Mouse (Mus musculus) retina, embryonic 14.5 days (tissue): Measurements from ENCODE around the gene Sh3bp5l.
"Not testable (repeated sequence)": the region's sequence is repeated elsewhere in the genome, so short reads cannot be mapped to it uniquely, and the experiment has no call there.

Experiments
- DNase-seq: peaks from one replicate; pipeline ENCODE4 v3.0.0-alpha.2; 2015; ENCODE audit warnings: low spot score

The Sh3bp5l gene

DNA sequence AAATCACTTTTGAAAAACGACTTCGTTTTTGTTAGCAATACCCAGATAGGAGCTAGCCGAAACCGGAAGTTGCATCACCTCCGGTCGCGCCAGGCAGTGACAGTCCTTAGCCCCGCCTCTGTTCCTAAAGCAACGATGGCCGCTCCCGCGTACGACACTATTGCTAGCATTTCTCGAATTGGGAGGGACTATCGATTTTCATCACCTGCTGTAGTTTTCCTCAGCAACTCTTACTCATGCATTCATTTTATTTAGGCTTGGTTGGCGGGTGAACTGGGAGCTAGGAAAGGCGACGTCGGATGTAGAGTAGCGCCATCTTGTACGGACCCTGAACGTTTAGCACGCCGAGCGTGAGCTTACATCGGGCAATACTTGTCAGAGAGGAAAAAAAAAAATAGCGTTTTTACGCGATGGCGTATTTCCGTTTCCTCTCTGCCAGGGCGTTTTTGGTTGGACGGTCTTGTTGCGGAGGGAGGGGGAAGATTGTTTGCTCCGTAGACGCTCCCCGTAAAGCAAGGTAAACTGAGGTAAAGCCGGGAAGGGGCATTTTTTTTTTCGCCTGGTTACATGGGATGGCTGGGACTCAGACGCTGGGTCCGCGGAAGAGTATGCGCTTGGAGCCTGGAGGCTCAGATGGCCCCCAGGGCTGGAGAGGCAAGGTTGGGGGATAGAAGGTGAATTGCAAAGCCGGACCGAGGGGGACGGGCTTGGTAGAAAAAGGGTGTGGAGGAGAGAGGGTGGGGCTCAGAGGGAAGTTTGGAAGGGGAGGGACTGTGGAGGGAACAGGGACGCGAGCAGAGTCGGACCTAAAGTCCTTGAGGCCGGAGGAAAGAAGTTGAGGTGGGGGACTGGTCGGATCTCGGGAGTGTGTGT lies at the start of gene Sh3bp5l, which contains the start of gene Zfp672:
Gene Sh3bp5l, plus strand, starts transcription at position 449 of the 873 bp plus-strand sequence.
Gene Zfp672, minus strand, starts transcription at position 64 of the 873 bp plus-strand sequence.
- peak; percentile 94 for DNase-seq

DNA sequence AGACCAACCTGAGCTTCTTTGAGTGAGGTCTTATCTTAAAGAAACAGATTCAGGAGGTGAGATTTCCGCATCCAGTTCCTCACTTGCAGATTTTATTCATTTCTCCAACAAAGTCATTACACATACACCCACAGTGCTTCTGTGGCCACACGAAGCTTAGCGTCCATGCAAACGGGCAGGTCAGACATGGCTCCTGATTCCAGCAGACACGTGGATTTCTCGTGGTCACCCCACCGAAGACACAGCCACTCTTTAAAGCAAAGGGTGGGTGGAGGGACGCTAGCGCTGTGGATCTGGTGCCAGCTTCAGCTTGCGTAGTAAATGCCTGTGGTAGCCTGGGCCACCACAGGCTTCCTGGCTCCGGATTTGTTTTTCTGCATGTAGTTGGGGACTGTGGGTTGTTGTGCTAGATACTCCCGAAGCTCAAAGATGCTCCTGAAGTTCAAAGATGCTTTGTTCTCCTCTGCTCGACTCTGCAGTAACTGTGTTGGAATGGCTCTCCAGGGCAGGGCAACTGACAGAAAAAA lies 48.5 kb upstream of the Sh3bp5l start:
- DNase-seq: no peak

DNA sequence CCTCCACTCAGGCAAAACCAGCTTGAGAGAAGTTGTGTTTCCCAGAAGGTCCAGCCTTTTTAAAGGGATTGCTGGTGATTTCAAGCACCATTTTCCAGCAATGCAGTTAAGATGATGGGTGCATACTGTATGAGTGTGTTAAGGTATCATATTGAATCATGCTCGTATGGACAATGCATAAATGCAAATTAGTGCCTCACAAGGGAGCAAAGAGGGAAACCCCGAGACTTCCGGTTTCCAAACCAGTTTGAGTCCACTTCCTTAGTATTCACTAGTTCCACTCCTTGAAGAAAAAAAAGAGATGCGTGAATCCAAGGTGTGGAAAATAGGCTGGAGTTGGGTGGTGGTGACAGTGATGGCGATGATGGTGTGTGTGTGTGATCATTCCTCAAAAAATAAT lies 48.0 kb upstream of the Sh3bp5l start:
- DNase-seq: no peak

DNA sequence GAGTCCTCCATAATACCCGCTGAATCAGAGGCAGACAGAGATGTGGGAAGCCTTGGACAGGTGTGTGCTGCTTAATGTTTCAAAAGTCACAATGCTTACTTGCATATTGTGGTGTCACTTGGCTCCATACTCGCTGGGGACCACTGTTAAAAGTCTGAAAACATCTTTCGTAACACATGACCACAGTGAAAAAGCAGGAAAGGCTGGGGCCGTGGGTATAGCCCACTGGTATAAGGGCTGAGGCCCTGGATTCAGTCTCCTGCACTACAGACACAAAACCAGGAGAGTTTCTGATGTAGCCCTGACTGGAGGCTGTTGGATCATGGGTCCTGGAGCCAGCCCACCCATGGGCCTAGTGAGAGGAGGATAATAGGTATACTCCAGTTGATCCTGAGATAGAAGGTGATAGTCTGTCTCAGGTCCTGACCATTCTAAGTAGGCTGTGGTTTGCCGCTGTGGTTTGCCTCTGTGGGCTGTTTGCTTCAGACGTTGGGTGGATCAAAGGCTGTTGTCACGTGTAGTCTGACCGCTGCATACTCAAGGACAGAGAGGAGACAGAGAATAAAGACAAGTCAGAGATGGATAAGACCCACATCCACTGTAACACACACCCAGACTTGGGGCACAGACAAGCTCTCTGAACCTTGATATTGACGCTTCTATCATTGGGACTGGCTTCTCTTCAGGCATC lies 40.4 kb upstream of the Sh3bp5l start:
- no peak for DNase-seq

- no peak for DNase-seq
Measured at GRCm38 (mm10) chr11:58290812-58291211, 39.7 kb upstream of the Sh3bp5l start.

DNA sequence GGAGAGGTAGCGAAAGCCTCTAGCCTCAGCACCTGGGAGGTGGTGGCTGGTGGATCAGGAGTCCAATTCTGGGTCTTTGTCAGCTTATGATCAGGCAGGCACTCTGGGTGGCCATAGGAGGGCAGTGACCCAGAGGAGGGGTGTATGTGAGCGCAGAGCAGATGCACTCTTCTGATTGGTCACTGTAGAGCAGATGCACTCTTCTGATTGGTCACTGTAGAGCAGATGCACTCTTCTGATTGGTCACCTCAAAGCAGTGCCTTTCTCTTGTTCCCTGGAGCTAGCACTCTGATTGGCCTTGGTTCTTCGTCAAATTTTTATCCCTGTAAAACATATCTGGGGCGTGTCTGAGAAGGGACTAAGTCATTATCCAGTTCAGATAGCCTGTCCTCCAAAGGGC lies 37.7 kb upstream of the Sh3bp5l start:
- DNase-seq: no peak

- DNase-seq: no peak
Measured at GRCm38 (mm10) chr11:58297396-58297795, 33.1 kb upstream of the Sh3bp5l start.

DNA sequence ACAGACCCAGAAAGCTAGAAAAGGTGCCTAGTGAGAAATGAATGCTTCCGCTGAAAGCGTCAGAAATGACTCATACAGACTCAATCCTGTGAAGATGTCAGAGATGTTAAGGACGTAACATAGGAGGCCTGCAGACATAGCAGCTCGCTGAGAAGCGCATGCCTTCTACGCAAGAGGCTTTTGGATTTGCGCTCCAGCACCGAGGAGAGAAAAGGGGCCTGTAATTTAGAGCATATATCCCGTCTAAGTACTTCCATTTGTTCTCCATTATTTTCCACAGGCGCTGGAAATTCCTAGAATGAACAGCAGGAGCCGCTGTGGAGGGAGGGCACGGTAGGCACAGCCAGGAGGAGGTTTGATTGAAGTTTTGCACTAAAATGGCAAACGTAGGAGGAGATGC lies 29.5 kb upstream of the Sh3bp5l start:
- peak; percentile 76 for DNase-seq

GRCm38 (mm10) chr11:58301837-58302754 lies 28.4 kb upstream of the Sh3bp5l start:
- peak; percentile 98 for DNase-seq

GRCm38 (mm10) chr11:58302774-58303445 lies 27.6 kb upstream of the Sh3bp5l start:
- peak; percentile 11 for DNase-seq

DNA sequence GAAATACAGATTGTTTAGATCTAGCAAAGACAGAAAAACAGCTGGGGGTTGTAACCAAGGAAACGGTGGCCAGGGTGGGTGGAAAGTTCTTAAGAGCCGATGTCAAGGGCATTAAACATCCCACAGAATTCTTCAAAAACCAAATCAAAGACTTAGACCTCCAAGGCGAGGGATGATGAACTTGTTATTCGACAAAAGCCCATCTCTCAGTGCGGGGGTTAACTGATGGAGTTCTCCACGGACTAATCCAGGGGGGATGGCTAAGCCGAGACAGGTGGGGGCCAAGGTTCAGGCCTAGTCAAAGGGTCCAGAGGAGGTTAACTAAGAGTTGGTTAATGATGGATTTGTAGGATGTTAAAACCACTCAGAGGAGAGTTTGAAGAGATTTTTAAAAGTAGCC lies 26.9 kb upstream of the Sh3bp5l start:
- DNase-seq: peak; percentile 21

DNA sequence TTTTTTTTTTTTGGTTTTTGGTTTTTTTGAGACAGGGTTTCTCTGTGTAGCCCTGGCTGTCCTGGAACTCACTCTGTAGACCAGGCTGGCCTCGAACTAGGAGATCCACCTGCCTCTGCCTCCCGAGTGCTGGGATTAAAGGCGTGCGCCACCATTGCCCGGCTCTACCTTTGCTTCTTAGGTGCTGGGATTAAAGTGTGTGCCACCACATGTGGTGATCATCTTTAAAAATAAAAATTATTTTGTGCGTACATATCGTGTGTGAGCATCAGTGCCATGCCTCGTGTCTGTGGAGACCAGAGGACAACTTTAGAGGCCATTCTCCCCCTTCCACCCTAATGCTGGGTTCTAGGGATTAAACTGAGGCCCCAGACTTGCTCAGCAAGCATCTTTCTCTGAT lies 25.2 kb upstream of the Sh3bp5l start:
- not testable (repeated sequence) for DNase-seq

- DNase-seq: peak; percentile 96
Measured at GRCm38 (mm10) chr11:58306860-58307308, 23.6 kb upstream of the Sh3bp5l start, which contains the start of gene Zfp692. Zfp692 (plus strand) TSS chr11:58307069.

- DNase-seq: peak; percentile 54
Measured at GRCm38 (mm10) chr11:58307411-58308080, 23.0 kb upstream of the Sh3bp5l start.

DNA sequence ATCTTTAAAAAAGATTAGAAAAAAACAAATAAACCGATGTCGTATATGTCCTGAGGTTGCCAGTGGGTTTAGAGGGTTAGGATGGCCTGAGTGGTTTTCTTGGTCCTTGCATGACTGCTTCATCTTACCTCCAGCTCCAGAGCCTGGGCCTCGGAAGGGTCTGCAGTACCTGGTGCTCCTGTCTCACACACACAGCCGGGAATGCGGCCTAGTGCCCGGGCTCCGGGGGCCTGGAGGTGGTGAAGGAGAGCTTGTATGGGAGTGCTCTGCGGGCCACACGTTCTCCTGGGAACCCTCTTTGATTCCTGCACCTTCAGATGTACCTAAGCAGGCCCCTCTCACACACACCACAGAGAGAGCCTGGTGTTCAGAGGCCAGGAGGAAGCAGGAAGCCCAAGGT lies 21.9 kb upstream of the Sh3bp5l start:
- no peak for DNase-seq

GRCm38 (mm10) chr11:58314069-58314468 lies 16.5 kb upstream of the Sh3bp5l start:
- DNase-seq: no peak

DNA sequence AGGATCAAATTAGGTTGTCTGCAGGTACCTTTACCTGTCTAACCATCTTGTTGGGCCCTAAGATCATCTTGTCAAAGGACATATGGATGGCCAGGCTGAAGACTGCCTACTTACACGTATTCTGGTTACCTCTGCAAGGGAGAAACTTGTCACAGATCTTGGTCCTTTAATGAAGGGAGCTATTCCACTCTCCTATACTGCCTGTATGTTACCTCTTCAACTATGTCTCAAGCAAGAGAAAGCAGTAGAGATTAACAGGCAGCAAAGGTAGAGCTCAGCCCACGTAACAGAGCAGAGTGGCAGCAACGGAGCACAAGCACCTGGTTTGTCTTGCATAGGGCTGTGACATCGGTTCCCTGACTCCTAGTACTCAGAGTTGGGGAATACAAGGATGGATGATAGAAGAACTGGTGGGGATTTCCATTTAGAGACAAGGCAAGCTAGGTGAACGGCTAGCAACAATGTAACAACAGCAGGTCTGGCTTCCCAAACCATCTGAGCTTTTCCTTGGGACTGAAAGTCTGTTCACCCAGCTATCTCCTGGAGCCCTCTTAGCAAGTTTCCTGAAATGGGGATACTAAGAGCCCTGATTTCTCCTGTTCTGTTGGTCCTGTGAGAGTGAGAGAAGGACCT lies 14.9 kb upstream of the Sh3bp5l start:
- no peak for DNase-seq

DNA sequence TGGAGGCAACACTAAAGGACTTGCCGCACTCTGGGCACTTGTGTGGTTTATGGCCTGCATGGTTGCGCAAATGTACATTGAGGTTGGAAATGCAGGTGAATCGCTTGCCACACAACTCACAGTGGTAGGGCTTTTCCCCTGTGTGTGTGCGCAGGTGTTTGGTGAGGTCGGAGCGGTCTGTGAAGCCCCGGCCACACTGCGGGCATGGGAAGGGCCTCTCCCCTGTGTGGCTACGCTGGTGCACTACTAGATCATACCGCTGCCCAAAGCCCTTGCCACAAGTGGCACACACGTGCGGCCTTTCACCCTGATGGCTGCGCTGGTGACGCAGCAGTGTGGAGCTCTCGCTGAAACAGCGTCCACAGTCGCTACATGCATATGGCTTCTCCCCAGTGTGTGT lies 14.2 kb upstream of the Sh3bp5l start:
- no peak for DNase-seq

GRCm38 (mm10) chr11:58316768-58317390 lies 13.6 kb upstream of the Sh3bp5l start:
- no peak for DNase-seq
